Mouse (Mus musculus) lung, postnatal 36 days (tissue): ENCODE results near the gene Pigyl.

ENCODE experiments used
- DNase-seq: peaks from one replicate; pipeline ENCODE4 v3.0.0; 2022; ENCODE audit warnings: mixed read lengths

Gene Pigyl

GRCm38 (mm10) chr9:22156497-22157245 lies at the start of gene Pigyl:
Pigyl (plus strand) TSS chr9:22156846.
- peak; percentile 100 for DNase-seq

- no peak for DNase-seq
Observed at GRCm38 (mm10) chr9:22108194-22108593, 48.5 kb upstream of the Pigyl start.

GRCm38 (mm10) chr9:22115635-22116034 lies 41.0 kb upstream of the Pigyl start:
- DNase-seq = no peak

- no peak for DNase-seq
Observed at GRCm38 (mm10) chr9:22116086-22116485, 40.6 kb upstream of the Pigyl start.

GRCm38 (mm10) chr9:22116740-22117426 lies 39.8 kb upstream of the Pigyl start, which contains the start of gene Elof1:
Elof1 (minus strand) TSS chr9:22117172.
- DNase-seq = peak; percentile 97

GRCm38 (mm10) chr9:22117754-22118456 lies 38.7 kb upstream of the Pigyl start:
- DNase-seq = peak; percentile 89

GRCm38 (mm10) chr9:22119543-22119942 lies 37.1 kb upstream of the Pigyl start:
- DNase-seq = no peak

GRCm38 (mm10) chr9:22121545-22121944 lies 35.1 kb upstream of the Pigyl start:
- DNase-seq = no peak

GRCm38 (mm10) chr9:22122005-22122404 lies 34.6 kb upstream of the Pigyl start:
- peak; percentile 51 for DNase-seq

- peak; percentile 49 for DNase-seq
Observed at GRCm38 (mm10) chr9:22123069-22123609, 33.5 kb upstream of the Pigyl start.

GRCm38 (mm10) chr9:22124169-22124568 lies 32.5 kb upstream of the Pigyl start:
- no peak for DNase-seq

GRCm38 (mm10) chr9:22125246-22126027 lies 31.2 kb upstream of the Pigyl start:
- DNase-seq = peak; percentile 65

GRCm38 (mm10) chr9:22131226-22131981 lies 25.2 kb upstream of the Pigyl start:
- peak; percentile 73 for DNase-seq

GRCm38 (mm10) chr9:22132220-22132619 lies 24.4 kb upstream of the Pigyl start:
- no peak for DNase-seq

GRCm38 (mm10) chr9:22134246-22134890 lies 22.3 kb upstream of the Pigyl start:
- DNase-seq = no peak

GRCm38 (mm10) chr9:22134988-22135643 lies 21.5 kb upstream of the Pigyl start:
- DNase-seq = no peak

GRCm38 (mm10) chr9:22135644-22136390 lies 20.8 kb upstream of the Pigyl start, which contains the start of gene Acp5:
Acp5 (minus strand) TSS chr9:22135711.
- DNase-seq = no peak

- DNase-seq = no peak
Observed at GRCm38 (mm10) chr9:22136765-22137547, 19.7 kb upstream of the Pigyl start.

- peak; percentile 65 for DNase-seq
Observed at GRCm38 (mm10) chr9:22138480-22138879, 18.2 kb upstream of the Pigyl start.
